Mouse (Mus musculus) activated CD4-positive, CD25-positive, alpha-beta regulatory T cell, adult 9 weeks (primary cell): ENCODE measurements around the gene Sipa1l3. TPM values are rescaled to one million over a fixed set of nuclear protein-coding genes. Genes with fewer than 3 reads are reported as not detected.

Source experiments
- polyA plus RNA-seq: library from polyadenylated mRNA; unstranded; fragments of 100-300 nt; shearing (Covaris generic); gene quantifications from one replicate; pipeline ENCODE4 v1.2.1, GENCODE M21; 2017

Gene Sipa1l3
- 8.5 TPM for polyA plus RNA-seq

DNA sequence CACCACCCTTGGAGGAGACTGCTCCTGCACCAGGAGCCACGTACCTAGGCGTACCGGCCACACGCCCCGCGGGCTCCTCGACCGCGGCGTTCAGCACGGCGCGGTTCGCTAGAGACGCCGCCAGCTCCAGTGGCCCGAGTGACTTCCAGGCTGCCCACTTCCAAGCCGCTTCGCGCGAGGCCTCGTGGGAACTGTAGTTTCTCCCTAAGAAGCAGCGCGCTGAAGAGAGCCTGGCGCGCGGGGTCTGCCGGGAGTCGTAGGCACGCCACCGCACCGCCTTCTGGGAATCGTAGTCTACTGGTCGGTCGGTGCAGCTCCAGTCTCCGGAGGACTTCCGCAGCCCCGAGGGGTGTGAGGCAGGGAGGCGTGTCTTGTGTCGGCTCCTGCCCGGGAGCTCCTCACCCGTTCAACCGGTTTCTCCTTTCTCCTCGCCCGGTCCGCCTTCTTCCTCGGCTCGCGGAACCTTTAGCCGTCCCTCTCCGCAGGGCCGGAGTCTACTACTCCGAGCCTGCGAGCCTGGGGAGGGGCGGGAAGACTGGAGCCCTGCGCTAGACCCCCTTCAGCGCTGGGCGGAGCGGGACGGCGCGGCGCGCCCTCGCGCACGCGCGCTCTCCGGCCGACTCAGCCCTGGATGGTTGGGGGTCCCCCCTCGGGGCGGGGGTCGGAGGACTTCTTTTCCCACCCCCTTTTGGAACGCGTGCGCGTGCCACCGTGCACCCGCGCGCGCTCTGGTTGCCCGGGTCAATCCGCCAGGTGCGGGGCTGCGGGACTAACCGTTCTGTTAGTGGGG lies at the start of gene Sipa1l3:
Sipa1l3 (minus strand) TSS at position 221 of the 790 bp plus-strand sequence.

DNA sequence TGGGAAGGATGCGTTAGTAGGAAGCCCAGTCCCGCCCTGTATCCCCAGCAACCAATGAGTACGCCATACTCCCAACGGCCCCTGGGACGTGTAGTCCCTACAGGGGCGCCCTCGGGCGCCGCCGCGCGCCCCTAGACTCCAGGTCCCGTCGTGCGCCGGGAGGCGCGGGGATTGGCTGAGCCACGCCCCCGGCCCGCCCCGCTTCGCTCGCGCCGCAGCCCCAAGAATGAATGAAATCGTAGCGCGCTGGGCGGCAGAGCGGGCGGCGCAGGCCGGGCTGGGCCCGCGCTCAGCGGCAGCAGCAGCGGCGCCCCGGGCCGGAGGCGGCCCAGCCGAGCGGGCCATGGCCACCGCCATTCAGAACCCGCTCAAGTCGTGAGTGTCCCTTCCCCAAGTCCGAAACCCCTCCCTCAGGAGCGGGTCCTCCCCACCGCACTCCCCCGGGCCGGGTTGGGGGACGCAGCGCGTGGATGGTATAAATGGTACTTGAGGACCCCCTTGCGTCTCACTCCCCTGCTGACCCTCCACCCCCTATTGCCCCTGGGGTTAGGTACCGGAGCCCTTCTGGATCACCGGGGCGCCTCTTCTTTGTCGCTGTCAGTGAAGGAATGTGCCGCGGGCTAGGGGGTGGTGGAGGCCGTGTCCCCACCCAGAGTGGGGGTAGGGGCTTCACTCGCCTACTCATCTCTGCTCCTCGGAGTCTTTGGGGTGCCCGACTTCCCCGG lies 214.5 kb downstream of the Sipa1l3 start, which contains the start of gene Dpf1:
Dpf1 (plus strand) TSS at position 214 of the 725 bp plus-strand sequence.

DNA sequence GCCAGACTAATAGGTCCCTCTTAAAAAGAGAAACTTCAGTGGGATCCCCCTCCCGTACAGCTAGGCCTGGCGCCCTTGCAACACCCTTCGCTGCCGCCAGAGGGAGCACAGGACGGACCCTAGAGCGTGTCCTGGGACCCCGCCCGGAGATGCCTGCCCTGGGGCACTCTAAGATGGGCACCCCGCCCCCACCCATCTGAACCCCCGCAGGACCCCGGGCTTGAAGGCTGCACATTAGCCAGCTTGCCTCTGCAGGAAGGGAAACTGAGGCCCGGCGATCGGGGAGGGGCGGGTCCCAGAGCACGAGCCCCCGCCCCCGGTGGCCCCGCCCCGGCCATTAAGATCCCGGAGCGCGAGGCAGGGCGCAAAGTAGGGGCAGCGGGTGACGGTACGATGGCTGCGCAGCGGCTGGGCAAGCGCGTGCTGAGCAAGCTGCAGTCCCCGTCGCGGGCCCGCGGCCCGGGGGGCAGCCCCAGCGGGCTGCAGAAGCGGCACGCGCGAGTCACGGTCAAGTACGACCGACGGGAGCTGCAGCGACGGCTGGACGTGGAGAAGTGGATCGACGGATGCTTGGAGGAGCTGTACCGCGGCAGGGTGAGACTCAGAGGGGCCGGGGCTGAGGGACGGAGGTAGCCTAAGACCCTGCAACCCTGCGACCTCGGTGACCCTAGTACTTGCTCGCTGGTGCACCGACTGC lies 229.4 kb downstream of the Sipa1l3 start, which contains the start of gene Ppp1r14a:
Ppp1r14a (plus strand) TSS at position 367 of the 697 bp plus-strand sequence.

DNA sequence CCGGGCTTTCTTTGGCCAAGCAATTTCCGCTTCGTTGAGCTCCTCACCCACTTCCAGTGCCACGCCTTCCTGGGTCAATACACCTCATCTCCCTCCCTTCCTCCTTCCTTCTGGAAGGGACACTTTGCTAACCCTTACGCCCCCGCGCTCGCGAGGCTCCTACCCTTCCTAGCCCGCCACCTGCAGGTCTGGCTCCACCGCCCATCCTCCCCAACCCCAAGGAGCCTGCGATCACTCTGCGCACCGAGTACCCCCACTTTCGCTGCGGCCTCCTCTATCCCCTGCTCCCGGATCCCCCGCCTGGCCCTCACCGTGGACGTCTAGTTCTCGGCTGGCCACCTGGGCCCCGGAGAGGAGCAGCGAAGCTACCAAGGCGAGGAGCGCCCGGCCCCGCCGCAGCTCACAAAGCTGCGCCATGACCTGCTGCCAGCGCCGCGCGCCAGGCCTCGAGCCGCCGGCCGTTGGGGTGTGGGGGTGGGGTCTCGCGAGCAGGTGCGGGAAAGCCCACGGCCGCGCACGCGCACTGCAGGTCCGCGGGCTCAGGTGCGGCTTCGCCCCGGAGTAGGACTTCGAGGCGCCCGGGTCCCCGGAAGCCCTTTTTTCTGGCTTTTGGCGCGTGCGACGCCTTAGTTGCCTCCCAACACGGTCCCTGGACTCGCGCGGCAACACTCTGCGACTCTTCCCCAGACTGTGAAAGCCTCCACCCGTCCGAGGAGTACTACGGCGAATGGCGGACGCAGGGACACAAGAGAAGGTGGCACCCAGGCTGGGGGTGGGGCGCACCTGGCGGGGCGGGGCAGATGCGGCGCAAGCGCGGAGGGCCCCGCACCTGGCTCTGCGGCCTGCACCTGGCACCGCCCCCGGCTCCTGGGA lies 237.0 kb downstream of the Sipa1l3 start, which contains the start of gene Spint2:
Spint2 (minus strand) TSS at position 712 of the 873 bp plus-strand sequence.

Other genes with a start within 250 kb of the Sipa1l3 start
- gene Spint2, start 236.7 kb downstream of the Sipa1l3 start, polyA plus RNA-seq = 68.0 TPM
- not detected for gene Ppp1r14a, start 229.3 kb downstream of the Sipa1l3 start, polyA plus RNA-seq
- not detected for gene Dpf1, start 214.7 kb downstream of the Sipa1l3 start, polyA plus RNA-seq
- not detected for gene Catsperg2, start 208.4 kb upstream of the Sipa1l3 start, polyA plus RNA-seq
- 24.1 TPM for gene Zfp84, start 249.9 kb upstream of the Sipa1l3 start, polyA plus RNA-seq